Mouse (Mus musculus) embryonic facial prominence, embryonic 14.5 days (tissue): ENCODE results near the gene Zdhhc5. TPM values are rescaled to one million over a fixed set of nuclear protein-coding genes. Genes with fewer than 3 reads are reported as not detected.
A peak's percentile ranks its signal among the peaks of the same experiment; 100 is the strongest.

Experiments used
- ATAC-seq: fragments of 200-750 bp; cut with Nextera tagmentation; 2 replicates; pipeline ENCODE4 v1.8.0; 2017; ENCODE audit warnings: low read depth, moderate number of reproducible peaks, moderate TSS enrichment
- DNase-seq: peaks from one replicate; pipeline ENCODE4 v3.0.0-alpha.2; 2015; ENCODE audit warnings: low spot score
- H3K27ac ChIP-seq: fragments of 300-500 bp; sonication (generic); replicated peaks from 2 replicates; pipeline ENCODE4 v1.5.1; 2014; ENCODE audit warnings: low read depth, mild to moderate bottlenecking, low read length, moderate library complexity
- H3K27me3 ChIP-seq: fragments of 300-500 bp; sonication (generic); replicated peaks from 2 replicates; pipeline ENCODE4 v1.6.1; 2014; ENCODE audit warnings: low read length; ENCODE audit not compliant: control insufficient read depth, insufficient read depth
- H3K36me3 ChIP-seq: fragments of 300-500 bp; sonication (generic); 2 replicates; pipeline ENCODE4 v1.6.1; 2014; ENCODE audit warnings: low read length, mixed read lengths; ENCODE audit not compliant: control insufficient read depth, insufficient read depth
- H3K4me1 ChIP-seq: fragments of 300-500 bp; sonication (generic); 2 replicates; pipeline ENCODE4 v1.6.1; 2014; ENCODE audit warnings: antibody characterized with exemption, low read length; ENCODE audit not compliant: control insufficient read depth, insufficient read depth
- H3K4me2 ChIP-seq: fragments of 300-500 bp; sonication (generic); 2 replicates; pipeline ENCODE4 v1.6.1; 2014; ENCODE audit warnings: low read depth, mild to moderate bottlenecking, low read length, moderate library complexity, mixed read lengths
- H3K4me3 ChIP-seq: fragments of 300-500 bp; sonication (generic); 2 replicates; pipeline ENCODE4 v1.5.1; 2014; ENCODE audit warnings: low read depth, mild to moderate bottlenecking, low read length
- H3K9ac ChIP-seq: fragments of 300-500 bp; sonication (generic); 2 replicates; pipeline ENCODE4 v1.6.1; 2014; ENCODE audit warnings: low read depth, mild to moderate bottlenecking, low read length, moderate library complexity, mixed read lengths
- H3K9me3 ChIP-seq: fragments of 300-500 bp; sonication (generic); 2 replicates; pipeline ENCODE4 v1.6.1; 2016; ENCODE audit warnings: low read length; ENCODE audit not compliant: control insufficient read depth
- WGBS: fragments of 180-500 bp; shearing (Covaris S2); extraction: QIAGEN DNeasy Blood & Tissue Kit; methylation state at CpG from one replicate; pipeline ENCODE4 v1.1.7; 2014; 5-methylcytosine and 5-hydroxymethylcytosine counted together
- polyA plus RNA-seq: library from polyadenylated mRNA; unstranded; fragments of >200 nt; fragmentation: Nextera tagmentation; extraction: Ambion mirVana; gene quantifications from 2 replicates; pipeline ENCODE4 v1.2.1, GENCODE M21; 2014

The Zdhhc5 gene
- polyA plus RNA-seq, 1 experiment from 2014 or later = 31.6 TPM

DNA sequence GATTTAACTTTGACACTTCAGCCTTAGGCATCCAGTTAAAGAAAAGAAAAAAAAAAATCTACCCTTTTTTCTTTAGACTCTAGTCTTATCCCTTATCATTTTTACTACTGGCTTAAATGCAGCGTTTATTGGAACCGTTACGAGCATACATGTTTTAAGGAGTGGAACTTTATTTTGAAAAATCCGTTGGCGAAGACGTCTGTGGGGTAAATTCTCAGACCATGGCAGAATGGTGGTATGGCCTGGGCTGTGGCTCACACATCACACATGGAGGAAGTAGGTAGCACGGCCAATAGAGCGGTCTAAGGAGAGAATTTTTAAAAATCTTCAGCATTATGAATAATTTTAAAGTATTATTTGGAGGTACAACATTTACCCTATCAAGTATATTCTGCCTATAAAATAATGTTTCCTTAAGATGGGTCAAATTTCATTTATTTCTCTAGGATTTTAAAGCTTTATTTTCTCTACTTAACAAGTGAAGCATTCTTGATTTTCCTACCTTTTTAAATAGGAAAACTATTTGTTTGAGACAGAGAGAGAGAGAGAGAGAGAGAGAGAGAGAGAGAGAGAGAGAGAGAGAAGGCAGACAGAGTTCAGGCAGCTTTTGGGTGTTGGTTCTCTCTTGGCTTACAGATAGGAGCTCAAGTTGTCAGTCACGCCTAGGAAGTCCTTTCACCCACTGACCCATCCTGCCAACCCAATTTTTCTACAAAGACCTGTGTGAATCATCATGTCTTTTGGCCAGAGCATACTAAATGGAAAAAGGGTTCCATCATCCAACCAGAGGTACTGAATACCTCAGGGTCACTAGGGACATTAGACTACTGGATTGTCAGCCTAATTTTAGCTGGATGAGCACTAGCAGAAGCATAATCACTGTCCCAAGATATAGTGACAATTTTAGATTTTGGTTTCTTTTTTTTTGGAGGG lies 1.7 kb upstream of the Zdhhc5 start:
- H3K9me3 ChIP-seq = no peaks in the 10 kb centered on the region
- peak overlapping the region; percentile 97 for H3K27ac ChIP-seq
- WGBS = 28% methylated on average over 9 of the region's 9 CpGs
- no peaks in the 10 kb centered on the region for H3K27me3 ChIP-seq
- H3K4me3 ChIP-seq = peak overlapping the region; percentile 97
- H3K4me2 ChIP-seq = peak overlapping the region; percentile 73
- no peak for ATAC-seq
- no peak for DNase-seq
- peaks cover 9% of the 10 kb centered on the region for H3K4me1 ChIP-seq
- peak overlapping the region; percentile 95 for H3K9ac ChIP-seq
- 0 out of 2 replicates have a peak, but pooled peaks cover 4% of the 10 kb centered on the region for H3K36me3 ChIP-seq

DNA sequence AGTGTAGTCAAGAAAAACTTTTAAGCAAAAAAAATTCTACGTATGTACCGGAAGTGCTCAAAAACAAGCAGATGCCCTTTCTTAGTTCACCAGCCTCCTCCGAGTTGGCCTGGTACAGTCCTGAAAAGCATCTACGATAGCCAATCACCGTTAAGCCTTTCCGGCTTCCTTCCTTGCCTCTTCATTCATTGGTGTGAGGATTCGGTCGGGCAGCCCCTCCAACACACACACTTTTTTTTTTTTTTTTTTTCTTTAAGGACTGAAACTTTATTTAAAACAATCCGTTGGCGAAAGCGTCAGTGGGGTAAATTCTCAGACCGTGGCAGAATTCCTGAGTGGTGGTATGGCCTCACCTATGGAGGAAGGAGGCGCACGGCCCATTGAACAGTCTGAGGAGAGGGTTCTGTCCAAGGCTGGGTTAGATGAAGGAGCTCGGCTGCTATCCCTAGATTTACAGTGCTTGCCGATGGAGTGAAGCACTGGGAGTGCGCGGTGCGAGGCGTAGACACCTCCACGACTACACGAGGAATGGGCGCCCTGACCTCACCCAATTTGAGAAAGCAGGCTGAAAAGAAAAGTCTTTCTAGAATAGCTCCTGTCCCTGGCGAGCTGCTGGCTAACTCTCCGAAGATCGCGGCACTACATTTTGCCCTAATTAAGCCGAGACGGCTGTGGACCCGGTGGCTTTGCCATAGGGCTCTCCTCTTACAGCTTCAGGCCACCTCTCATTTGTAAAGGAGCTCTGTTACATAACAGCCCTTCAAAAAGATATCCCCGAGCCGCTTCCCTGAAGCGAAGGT lies 782 bp upstream of the Zdhhc5 start:
- Histone ChIP-seq H3K27me3 (no peaks in the 10 kb centered on the region), H3K27ac (peak overlapping the region; percentile 97), H3K36me3 (peaks cover 6% of the 10 kb centered on the region), H3K4me1 (peaks cover 9% of the 10 kb centered on the region), H3K9me3 (no peaks in the 10 kb centered on the region), H3K9ac (peak overlapping the region; percentile 95), H3K4me2 (peak overlapping the region; percentile 73), H3K4me3 (peak overlapping the region; percentile 97)
- ATAC-seq (peak; percentile 96), DNase-seq (peak; percentile 99)
- WGBS = under 1% methylated on average over 33 of the region's 33 CpGs

DNA sequence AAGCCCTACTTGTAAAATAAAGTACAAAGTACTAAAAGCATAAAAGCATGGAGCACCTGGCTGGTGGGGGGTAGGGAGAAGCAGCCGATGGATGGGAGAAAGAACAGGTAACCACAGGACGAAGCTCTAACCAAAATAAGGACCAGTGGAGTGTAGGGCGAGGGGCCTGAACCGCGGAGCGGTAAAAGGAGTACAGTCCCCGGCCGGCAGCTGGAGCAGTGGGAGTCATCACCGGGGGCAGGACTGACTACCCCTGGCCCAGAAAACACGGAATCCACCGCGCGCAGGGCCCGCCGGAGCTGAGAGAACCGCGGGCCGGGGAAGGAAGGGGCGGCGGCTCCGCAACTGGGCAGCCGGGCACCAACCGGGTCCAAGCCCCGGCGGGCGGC lies 564 bp downstream of the Zdhhc5 start:
- ATAC-seq (peak; percentile 0; the same call in 1 of the 2 replicates), DNase-seq (no peak)
- H3K27me3 ChIP-seq = no peaks in the 10 kb centered on the region
- peak overlapping the region; percentile 97 for H3K27ac ChIP-seq
- H3K9ac ChIP-seq = peak overlapping the region; percentile 95
- H3K9me3 ChIP-seq = no peaks in the 10 kb centered on the region
- peak overlapping the region; percentile 57 for H3K4me2 ChIP-seq
- peak overlapping the region; percentile 97 for H3K4me3 ChIP-seq
- H3K36me3 ChIP-seq = peaks cover 20% of the 10 kb centered on the region
- 0% methylated on average over 12 of the region's 26 CpGs for WGBS
- peaks cover 9% of the 10 kb centered on the region for H3K4me1 ChIP-seq

DNA sequence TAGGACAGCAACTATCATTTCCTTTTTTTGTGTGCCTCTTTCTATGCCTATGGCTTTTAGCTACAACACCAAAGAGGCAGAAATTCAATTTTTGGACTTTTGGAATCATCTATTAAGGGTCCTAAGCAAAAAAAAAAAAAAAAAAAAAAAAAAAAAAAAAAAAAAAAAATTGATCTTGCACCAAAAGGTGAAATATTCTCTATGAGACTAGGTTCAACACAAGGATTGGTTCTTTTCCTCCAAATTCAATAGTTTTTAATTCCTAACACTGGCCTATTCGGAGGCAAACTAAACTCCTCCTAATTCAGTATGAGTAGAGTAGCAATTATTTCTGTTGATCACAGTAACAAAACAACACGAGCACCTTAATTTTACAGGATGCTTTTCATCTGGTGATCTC lies 3.1 kb downstream of the Zdhhc5 start:
- WGBS = 83% methylated on average over 2 of the region's 2 CpGs
- no peaks in the 10 kb centered on the region for H3K9me3 ChIP-seq

DNA sequence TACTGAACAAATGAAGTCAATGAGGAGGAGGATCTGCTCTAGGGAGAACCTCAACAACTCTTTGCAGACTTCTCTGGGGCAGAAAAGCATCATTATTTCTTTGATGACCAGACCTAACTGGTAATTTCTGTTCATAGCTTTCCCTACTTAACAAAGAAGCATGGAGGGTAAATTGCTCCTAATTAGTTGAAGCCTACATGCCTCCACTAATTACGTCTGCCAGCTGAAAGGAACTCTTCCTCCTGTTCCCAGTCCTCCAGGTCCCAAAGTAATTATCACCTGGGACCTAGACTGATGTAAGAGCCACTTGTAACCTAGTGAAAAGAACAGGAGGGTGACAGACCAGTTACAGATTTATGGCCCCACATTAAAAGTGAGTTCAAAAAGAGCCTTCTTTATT lies 7.5 kb downstream of the Zdhhc5 start:
- WGBS = 42% methylated on average over 1 of the region's 1 CpGs

More for the DNA sequence above, 3.1 kb downstream of the Zdhhc5 start:
- H3K4me1 ChIP-seq = peaks cover 9% of the 10 kb centered on the region
- DNase-seq (no peak), ATAC-seq (no peak)
- no peak overlapping the region for H3K4me3 ChIP-seq
- peaks cover 44% of the 10 kb centered on the region for H3K36me3 ChIP-seq
- H3K9ac ChIP-seq = no peak overlapping the region
- no peak overlapping the region for H3K4me2 ChIP-seq
- H3K27me3 ChIP-seq = no peaks in the 10 kb centered on the region
- no peak overlapping the region for H3K27ac ChIP-seq

DNA sequence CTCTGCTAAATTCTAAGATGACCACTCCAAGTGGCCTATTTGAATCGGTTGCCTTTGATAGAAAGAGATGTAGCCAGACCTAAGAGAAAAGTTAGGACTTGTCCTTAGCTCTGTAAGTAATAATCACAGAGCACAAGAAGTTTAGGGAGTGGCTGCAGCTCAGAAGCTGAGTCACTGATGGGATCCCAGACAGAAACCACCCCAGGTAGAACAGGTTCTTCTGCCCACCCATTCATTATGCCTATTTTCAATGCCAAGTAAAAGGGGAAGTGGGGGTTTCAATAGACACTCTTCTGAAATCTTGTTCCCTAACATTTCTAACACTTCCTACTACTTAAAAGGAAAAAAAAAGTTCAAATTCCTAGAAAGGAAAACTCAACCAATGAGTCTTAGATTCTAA lies 9.7 kb downstream of the Zdhhc5 start:
- DNase-seq (peak; percentile 50), ATAC-seq (no peak)
- peaks cover 84% of the 10 kb centered on the region for H3K36me3 ChIP-seq
- H3K4me3 ChIP-seq = no peak overlapping the region
- H3K9me3 ChIP-seq = no peaks in the 10 kb centered on the region
- no peak overlapping the region for H3K27ac ChIP-seq
- H3K27me3 ChIP-seq = no peaks in the 10 kb centered on the region
- no peak overlapping the region for H3K4me2 ChIP-seq
- WGBS = 81% methylated on average over 1 of the region's 1 CpGs
- H3K9ac ChIP-seq = no peak overlapping the region
- H3K4me1 ChIP-seq = no peaks in the 10 kb centered on the region

More for the DNA sequence above, 7.5 kb downstream of the Zdhhc5 start:
- H3K4me1 ChIP-seq = no peaks in the 10 kb centered on the region
- no peak overlapping the region for H3K4me2 ChIP-seq
- no peaks in the 10 kb centered on the region for H3K27me3 ChIP-seq
- no peak overlapping the region for H3K4me3 ChIP-seq
- H3K27ac ChIP-seq = no peak overlapping the region
- DNase-seq = peak; percentile 17
- H3K9me3 ChIP-seq = no peaks in the 10 kb centered on the region
- H3K36me3 ChIP-seq = peaks cover 81% of the 10 kb centered on the region
- ATAC-seq = no peak; the same call in 1 of the 2 replicates
- no peak overlapping the region for H3K9ac ChIP-seq

DNA sequence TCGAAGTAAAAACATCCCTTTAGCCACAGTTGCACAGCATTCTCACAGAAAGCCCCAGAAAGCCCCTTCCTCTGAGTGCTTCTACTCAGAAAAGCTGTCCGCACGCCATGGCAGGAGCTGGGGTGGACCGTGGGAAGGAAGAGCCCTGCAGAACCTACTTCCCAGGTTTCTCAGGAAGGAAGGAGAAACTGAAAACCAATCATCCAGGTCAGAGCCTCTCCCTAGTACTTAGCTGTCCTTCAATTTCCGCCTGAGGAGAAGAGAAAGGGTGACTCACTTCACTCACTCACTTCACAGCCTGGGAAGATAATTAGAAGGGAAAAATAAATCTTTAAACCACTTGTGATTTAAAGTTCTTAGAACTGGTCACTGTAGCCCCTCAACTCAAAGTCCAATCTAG lies 10.7 kb downstream of the Zdhhc5 start:
- no peaks in the 10 kb centered on the region for H3K9me3 ChIP-seq
- 76% methylated on average over 5 of the region's 5 CpGs for WGBS
- H3K4me3 ChIP-seq = no peak overlapping the region
- no peaks in the 10 kb centered on the region for H3K27me3 ChIP-seq
- DNase-seq (no peak), ATAC-seq (no peak)
- H3K4me2 ChIP-seq = no peak overlapping the region
- no peak overlapping the region for H3K9ac ChIP-seq
- no peaks in the 10 kb centered on the region for H3K4me1 ChIP-seq
- peaks cover 83% of the 10 kb centered on the region for H3K36me3 ChIP-seq
- H3K27ac ChIP-seq = no peak overlapping the region; the same call in 1 of the 2 replicates

DNA sequence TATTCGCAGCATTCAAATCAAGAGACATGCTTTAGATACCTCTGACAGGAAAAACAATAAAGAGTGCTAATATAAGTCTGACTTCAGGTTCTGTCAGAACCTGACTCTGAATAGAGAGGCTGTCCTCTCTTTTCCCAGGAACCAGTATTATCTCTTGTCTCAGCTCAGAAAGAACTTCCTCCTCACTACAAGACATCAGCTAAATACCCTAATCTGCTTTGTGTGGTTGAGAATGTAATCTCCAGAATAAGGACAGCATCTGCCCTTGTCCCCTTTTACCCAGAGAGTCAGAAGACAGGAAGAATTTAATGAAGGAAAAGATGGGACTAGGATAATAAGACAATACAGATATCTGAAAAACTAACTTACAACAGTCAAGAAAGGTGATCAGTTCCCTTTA lies 11.5 kb downstream of the Zdhhc5 start:
- no peak for DNase-seq
- Histone ChIP-seq H3K4me1 (no peaks in the 10 kb centered on the region), H3K9me3 (no peaks in the 10 kb centered on the region), H3K4me2 (no peak overlapping the region), H3K9ac (no peak overlapping the region), H3K36me3 (peaks cover 83% of the 10 kb centered on the region), H3K27me3 (no peaks in the 10 kb centered on the region), H3K4me3 (no peak overlapping the region), H3K27ac (no peak overlapping the region)
- WGBS = 90% methylated on average over 1 of the region's 1 CpGs
- no peak for ATAC-seq
